Mouse (Mus musculus) neural tube, embryonic 10.5 days (tissue): Measurements from ENCODE around the gene Slc4a5.

Source experiments
- DNase-seq: peaks from one replicate; pipeline ENCODE4 v3.0.0-alpha.2; 2017; ENCODE audit warnings: low spot score; ENCODE audit errors: extremely low spot score

The Slc4a5 gene

GRCm38 (mm10) chr6:83231486-83231885, 11.9 kb downstream of the Slc4a5 start:
- DNase-seq, result no peak

- no peak for DNase-seq
Measured at GRCm38 (mm10) chr6:83233306-83233705, 13.7 kb downstream of the Slc4a5 start.

- peak; percentile 40 for DNase-seq
Measured at GRCm38 (mm10) chr6:83234280-83234741, 14.7 kb downstream of the Slc4a5 start.

GRCm38 (mm10) chr6:83237123-83237522, 17.5 kb downstream of the Slc4a5 start:
- no peak for DNase-seq

GRCm38 (mm10) chr6:83244422-83245061, 24.9 kb downstream of the Slc4a5 start:
- no peak for DNase-seq

- DNase-seq, result no peak
Measured at GRCm38 (mm10) chr6:83245134-83245533, 25.5 kb downstream of the Slc4a5 start.

- no peak for DNase-seq
Measured at GRCm38 (mm10) chr6:83245997-83246396, 26.4 kb downstream of the Slc4a5 start.

- no peak for DNase-seq
Measured at GRCm38 (mm10) chr6:83246750-83247149, 27.1 kb downstream of the Slc4a5 start.

GRCm38 (mm10) chr6:83247153-83247552, 27.5 kb downstream of the Slc4a5 start:
- no peak for DNase-seq

- no peak for DNase-seq
Measured at GRCm38 (mm10) chr6:83254242-83254641, 34.6 kb downstream of the Slc4a5 start.

- DNase-seq, result no peak
Measured at GRCm38 (mm10) chr6:83264516-83264915, 44.9 kb downstream of the Slc4a5 start.

GRCm38 (mm10) chr6:83265253-83265652, 45.6 kb downstream of the Slc4a5 start:
- no peak for DNase-seq

- DNase-seq, result no peak
Measured at GRCm38 (mm10) chr6:83265653-83266052, 46.0 kb downstream of the Slc4a5 start.

GRCm38 (mm10) chr6:83267616-83268015, 48.0 kb downstream of the Slc4a5 start:
- no peak for DNase-seq

- peak; percentile 77 for DNase-seq
Measured at GRCm38 (mm10) chr6:83268144-83269010, 48.7 kb downstream of the Slc4a5 start.

GRCm38 (mm10) chr6:83273733-83274132, 54.1 kb downstream of the Slc4a5 start:
- DNase-seq, result no peak

- no peak for DNase-seq
Measured at GRCm38 (mm10) chr6:83277151-83277550, 57.5 kb downstream of the Slc4a5 start.

GRCm38 (mm10) chr6:83278881-83279280, 59.3 kb downstream of the Slc4a5 start:
- no peak for DNase-seq

GRCm38 (mm10) chr6:83280256-83280955, 60.8 kb downstream of the Slc4a5 start:
- no peak for DNase-seq

- no peak for DNase-seq
Measured at GRCm38 (mm10) chr6:83300447-83301229, 81.0 kb downstream of the Slc4a5 start.

- DNase-seq, result no peak
Measured at GRCm38 (mm10) chr6:83301294-83301693, 81.7 kb downstream of the Slc4a5 start.
